Mouse (Mus musculus): ENCODE results near the gene Lpar6.

Lpar6 gene

GRCm38 (mm10) chr14:73237848-73238321 is at the start of gene Lpar6:
Gene Lpar6 (plus strand): TSS chr14:73237895.
- peak; percentile 80 to 88 for DNase-seq (ENCODE audit: low spot score in 2 of 2)

GRCm38 (mm10) chr14:73199058-73199457 is 38.6 kb upstream of the Lpar6 start:
- DNase-seq (ENCODE audit: low spot score in 2 of 2) = no peak

- no peak for DNase-seq (ENCODE audit: low spot score in 2 of 2)
Measured at GRCm38 (mm10) chr14:73201447-73201846, 36.2 kb upstream of the Lpar6 start.

- DNase-seq (ENCODE audit: low spot score in 2 of 2) = no peak
Measured at GRCm38 (mm10) chr14:73204016-73204415, 33.7 kb upstream of the Lpar6 start.

GRCm38 (mm10) chr14:73209262-73209661 is 28.4 kb upstream of the Lpar6 start:
- DNase-seq (ENCODE audit: low spot score in 2 of 2) = peak; percentile 42 to 56

- no peak for DNase-seq (ENCODE audit: low spot score in 2 of 2)
Measured at GRCm38 (mm10) chr14:73210196-73210595, 27.5 kb upstream of the Lpar6 start.

GRCm38 (mm10) chr14:73211477-73211876 is 26.2 kb upstream of the Lpar6 start:
- no peak for DNase-seq (ENCODE audit: low spot score in 2 of 2)

GRCm38 (mm10) chr14:73217062-73217461 is 20.6 kb upstream of the Lpar6 start:
- DNase-seq (ENCODE audit: low spot score in 2 of 2) = peak; percentile 62 to 64

- DNase-seq (ENCODE audit: low spot score in 2 of 2) = peak in 1 of 2 experiments; percentile 53
Measured at GRCm38 (mm10) chr14:73222316-73222970, 15.3 kb upstream of the Lpar6 start.

- DNase-seq (ENCODE audit: low spot score in 2 of 2) = no peak
Measured at GRCm38 (mm10) chr14:73226346-73226745, 11.3 kb upstream of the Lpar6 start.

GRCm38 (mm10) chr14:73226849-73227248 is 10.8 kb upstream of the Lpar6 start:
- no peak for DNase-seq (ENCODE audit: low spot score in 2 of 2)

GRCm38 (mm10) chr14:73231286-73231982 is 6.3 kb upstream of the Lpar6 start:
- DNase-seq (ENCODE audit: low spot score in 2 of 2) = peak; percentile 34 to 53

- peak in 1 of 2 experiments; percentile 44 for DNase-seq (ENCODE audit: low spot score in 2 of 2)
Measured at GRCm38 (mm10) chr14:73234468-73235031, 3.1 kb upstream of the Lpar6 start.

- DNase-seq (ENCODE audit: low spot score in 2 of 2) = peak; percentile 48 to 56
Measured at GRCm38 (mm10) chr14:73238498-73239250, 979 bp downstream of the Lpar6 start.

- no peak for DNase-seq (ENCODE audit: low spot score in 2 of 2)
Measured at GRCm38 (mm10) chr14:73239291-73239690, 1.6 kb downstream of the Lpar6 start.

GRCm38 (mm10) chr14:73239857-73240256 is 2.2 kb downstream of the Lpar6 start:
- DNase-seq (ENCODE audit: low spot score in 2 of 2) = no peak

- no peak for DNase-seq (ENCODE audit: low spot score in 2 of 2)
Measured at GRCm38 (mm10) chr14:73244061-73244597, 6.4 kb downstream of the Lpar6 start.

- no peak for DNase-seq (ENCODE audit: low spot score in 2 of 2)
Measured at GRCm38 (mm10) chr14:73250056-73250455, 12.4 kb downstream of the Lpar6 start.

GRCm38 (mm10) chr14:73252276-73252675 is 14.6 kb downstream of the Lpar6 start:
- no peak for DNase-seq (ENCODE audit: low spot score in 2 of 2)

GRCm38 (mm10) chr14:73253453-73254251 is 16.0 kb downstream of the Lpar6 start:
- DNase-seq (ENCODE audit: low spot score in 2 of 2) = no peak

- no peak for DNase-seq (ENCODE audit: low spot score in 2 of 2)
Measured at GRCm38 (mm10) chr14:73254412-73254811, 16.7 kb downstream of the Lpar6 start.

All from heart, adult 9 months (tissue).